ENCODE assay signal across 26 mouse cellular contexts in the genomic region with DNA sequence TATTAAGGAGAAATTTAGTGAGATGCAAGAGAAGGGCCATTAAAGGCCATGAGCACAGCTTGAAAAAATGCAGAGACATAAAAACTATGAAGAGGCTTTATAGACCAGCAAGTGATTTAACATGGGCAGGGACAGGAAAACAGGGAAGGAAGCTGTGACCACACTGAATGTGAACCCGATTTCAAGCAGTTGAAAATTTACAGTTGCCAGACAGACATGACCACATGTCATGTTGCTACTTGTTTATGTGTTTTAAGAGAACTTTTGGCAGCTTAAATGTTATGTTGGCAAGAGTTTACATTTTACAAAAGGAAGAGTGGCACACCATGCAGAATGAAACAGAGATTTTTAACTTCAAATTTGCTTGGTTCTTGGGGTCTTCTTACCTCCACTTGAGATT.
A peak's percentile ranks its signal among the peaks of the same experiment; 100 is the strongest.
DNase-seq lines count a peak whose midpoint lies in the region; ATAC-seq and TF ChIP-seq lines count a peak whose summit lies in the region.
"Had no signal": no experiment of that assay in that cellular context is flagged by ENCODE, and none has a peak within 500 bp of the region (broad histone marks: within the 10 kb centered on the region; RNA-seq: fewer than 3 reads in every experiment).

No protein-coding gene starts in this region.

- no peaks in the 10 kb centered on the region for H3K9me3 ChIP-seq in hindbrain, embryonic 11.5 days (ENCODE audit: control insufficient read depth, low read length)
- H3K9me3 ChIP-seq: embryonic facial prominence, embryonic 12.5 days; embryonic facial prominence, embryonic 15.5 days; forebrain, embryonic 15.5 days; hindbrain, embryonic 12.5 days; hindbrain, embryonic 15.5 days; intestine, embryonic 15.5 days had no signal

- 72% methylated on average over 1 of the region's 1 CpGs for whole genome bisulfite sequencing in hindbrain, embryonic 11.5 days

- H3K4me3 ChIP-seq in hindbrain, embryonic 11.5 days (ENCODE audit: low read depth, low read length), result no peak overlapping the region
- H3K4me3 ChIP-seq: embryonic facial prominence, embryonic 12.5 days; embryonic facial prominence, embryonic 15.5 days; forebrain, embryonic 15.5 days; hindbrain, embryonic 12.5 days; hindbrain, embryonic 15.5 days; intestine, embryonic 15.5 days had no signal

- no peak for TF ChIP-seq CTCF in brain, embryonic 14.5 days (IDR thresholded peaks at IDR 0.05; ENCODE audit: borderline replicate concordance, extremely low read depth, insufficient read depth, insufficient read length)

- no peak for TF ChIP-seq POLR2A in brain, embryonic 14.5 days (IDR thresholded peaks at IDR 0.05; ENCODE audit: borderline replicate concordance, extremely low read depth, insufficient read depth, insufficient read length, poor library complexity, severe bottlenecking)

- H3K4me1 ChIP-seq in hindbrain, embryonic 11.5 days (replicated peaks; ENCODE audit: control insufficient read depth, insufficient read depth, low read length), result no peaks in the 10 kb centered on the region
- H3K4me1 ChIP-seq: embryonic facial prominence, embryonic 12.5 days; embryonic facial prominence, embryonic 15.5 days; forebrain, embryonic 15.5 days; hindbrain, embryonic 12.5 days; hindbrain, embryonic 15.5 days; intestine, embryonic 15.5 days had no signal

- peak; percentile 100 for ATAC-seq in hematopoietic stem cell, adult 5-6 weeks (replicated peaks in 1 of 2; ENCODE audit: insufficient read depth in 1 of 2, low FRiP score in 2 of 2, low TSS enrichment in 1 of 2, low read depth in 1 of 2, poor library complexity in 2 of 2, severe bottlenecking in 2 of 2)
- no peak for ATAC-seq in hindbrain, embryonic 11.5 days (ENCODE audit: low FRiP score)
- ATAC-seq: forebrain, embryonic 15.5 days; intestine, embryonic 15.5 days had no signal

- H3K27me3 ChIP-seq in hindbrain, embryonic 11.5 days (ENCODE audit: control insufficient read depth, insufficient read depth, low read length), result no peaks in the 10 kb centered on the region
- H3K27me3 ChIP-seq: embryonic facial prominence, embryonic 12.5 days; embryonic facial prominence, embryonic 15.5 days; forebrain, embryonic 15.5 days; hindbrain, embryonic 12.5 days; hindbrain, embryonic 15.5 days; intestine, embryonic 15.5 days had no signal

- DNase-seq in 3T3-L1 (ENCODE audit: low read depth, low spot score), result peak; percentile 13
- DNase-seq in CD4-positive helper T cell, adult 2 months (ENCODE audit: low read depth, low spot score), result peak; percentile 14
- peak; percentile 0 for DNase-seq in brain, embryonic 14.5 days (ENCODE audit: low read depth)
- no peak for DNase-seq in embryo, embryonic 9.5 days (ENCODE audit: extremely low spot score)
- DNase-seq in cerebellum, postnatal 10 days, result no peak
- no peak for DNase-seq in adrenal gland, adult 18-20 months (ENCODE audit: low spot score in 2 of 2)
- DNase-seq in hindbrain, embryonic 11.5 days (ENCODE audit: low spot score), result no peak
- DNase-seq: adrenal gland, postnatal 10 days; adrenal gland, postnatal 36 days; cerebellum, adult 11 months; cerebellum, adult 2 months; cerebellum, adult 9-11 months; cerebellum, postnatal 36 days; gastrocnemius, postnatal 10 days; gastrocnemius, postnatal 36 days; heart, adult 11 months; kidney, adult 11 months; kidney, adult 9 months had no signal

- no peak overlapping the region for H3K4me2 ChIP-seq in hindbrain, embryonic 11.5 days (replicated peaks; ENCODE audit: low read depth, low read length)
- H3K4me2 ChIP-seq: embryonic facial prominence, embryonic 12.5 days; embryonic facial prominence, embryonic 15.5 days; forebrain, embryonic 15.5 days; heart, embryonic 11.5 days; hindbrain, embryonic 12.5 days; hindbrain, embryonic 15.5 days; intestine, embryonic 15.5 days had no signal

- no peaks in the 10 kb centered on the region for H3K36me3 ChIP-seq in hindbrain, embryonic 11.5 days (ENCODE audit: control insufficient read depth, insufficient read depth, low read length)
- H3K36me3 ChIP-seq: embryonic facial prominence, embryonic 12.5 days; embryonic facial prominence, embryonic 15.5 days; forebrain, embryonic 15.5 days; hindbrain, embryonic 12.5 days; hindbrain, embryonic 15.5 days; intestine, embryonic 15.5 days had no signal

- H3K27ac ChIP-seq in hindbrain, embryonic 11.5 days (ENCODE audit: low read depth, low read length), result no peak overlapping the region
- H3K27ac ChIP-seq: embryonic facial prominence, embryonic 12.5 days; embryonic facial prominence, embryonic 15.5 days; forebrain, embryonic 15.5 days; hindbrain, embryonic 12.5 days; hindbrain, embryonic 15.5 days; intestine, embryonic 15.5 days had no signal

- H3K9ac ChIP-seq in hindbrain, embryonic 11.5 days (ENCODE audit: low read depth, low read length), result no peak overlapping the region
- H3K9ac ChIP-seq: embryonic facial prominence, embryonic 12.5 days; embryonic facial prominence, embryonic 15.5 days; forebrain, embryonic 15.5 days; hindbrain, embryonic 12.5 days; hindbrain, embryonic 15.5 days; intestine, embryonic 15.5 days had no signal

Comparison
In these comparisons a context has a peak if more than half of its experiments do, and no peak if none do; other contexts are left out.
1. DNase-seq: peak in 3T3-L1 (single experiment), CD4-positive helper T cell, adult 2 months (single experiment) and brain, embryonic 14.5 days (single experiment); none in embryo, embryonic 9.5 days (single experiment), cerebellum, postnatal 10 days (0 of 2), adrenal gland, adult 18-20 months (0 of 2) and hindbrain, embryonic 11.5 days (single experiment).